Mouse (Mus musculus): ENCODE results near the gene H2-Q10. TPM values are rescaled to one million over a fixed set of nuclear protein-coding genes. Genes with fewer than 3 reads are reported as not detected.
"Not testable (repeated sequence)": the region's sequence is repeated elsewhere in the genome, so short reads cannot be mapped to it uniquely, and the experiment has no call there.

Gene H2-Q10
- polyA plus RNA-seq, 1 experiment from 2014 or later: 38.8 TPM

DNA sequence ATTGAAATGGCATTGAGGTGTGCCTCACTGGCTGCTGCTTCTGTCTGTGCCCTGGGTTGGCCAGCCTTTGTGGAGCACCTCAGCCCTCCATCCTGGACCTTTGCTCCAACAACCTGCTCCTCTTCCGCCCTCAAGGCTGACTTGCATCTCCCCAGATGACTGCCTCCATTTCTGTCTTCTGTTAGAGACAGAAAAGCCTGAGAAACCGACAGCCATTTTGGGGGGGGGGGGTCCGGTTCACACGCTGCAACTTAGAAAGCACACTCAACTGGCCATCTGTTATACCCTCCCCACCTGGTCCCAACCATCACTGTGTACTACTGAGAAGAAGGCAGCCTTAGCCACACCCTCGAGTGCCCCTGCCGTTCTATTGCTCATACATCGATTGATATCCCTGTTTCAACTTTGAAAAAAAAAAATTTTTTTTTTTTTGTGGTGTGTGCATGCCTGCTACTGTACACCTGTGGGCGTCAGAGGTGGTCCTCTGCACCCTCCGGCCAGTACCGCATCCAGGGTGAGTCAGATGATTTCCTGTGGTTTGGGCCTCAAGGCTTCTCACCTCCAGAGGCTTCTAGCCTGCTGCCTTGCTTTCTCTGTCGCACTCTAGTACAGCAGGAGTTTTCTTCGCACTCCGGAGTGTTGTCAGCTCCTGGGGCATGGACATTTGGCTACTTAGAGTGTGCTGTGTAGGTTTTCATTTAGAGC, 37.8 kb downstream of the H2-Q10 start:
- 33% methylated on average over 13 of the region's 13 CpGs for WGBS
- H3K9ac ChIP-seq: no peak overlapping the region

DNA sequence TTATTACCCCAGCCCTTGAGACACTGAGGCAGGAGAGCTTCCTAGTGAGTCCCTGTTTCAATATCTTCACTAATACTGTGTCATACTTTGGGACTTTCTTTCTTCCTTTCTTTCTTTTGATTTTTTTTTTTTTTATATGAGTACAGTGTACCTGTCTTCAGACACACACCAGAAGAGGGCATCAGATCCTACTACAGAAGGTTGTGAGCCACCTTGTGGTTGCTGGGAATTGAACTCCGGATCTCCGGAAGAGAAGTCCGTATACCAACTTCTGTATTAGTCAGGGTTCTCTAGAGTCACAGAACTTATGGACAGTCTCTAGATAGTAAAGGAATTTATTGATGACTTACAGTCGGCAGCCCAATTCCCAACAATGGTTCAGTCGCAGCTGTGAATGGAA, 38.4 kb downstream of the H2-Q10 start:
- not testable (repeated sequence) for H3K4me3 ChIP-seq (replicated peaks); H3K4me1 ChIP-seq (replicated peaks); H3K27ac ChIP-seq; ATAC-seq; H3K9ac ChIP-seq; H3K36me3 ChIP-seq; H3K9me3 ChIP-seq; H3K4me2 ChIP-seq (replicated peaks)
- peaks cover 10% of the 10 kb centered on the region; the same call in 1 of the 2 replicates for H3K27me3 ChIP-seq (replicated peaks)
- 56% methylated on average over 5 of the region's 5 CpGs for WGBS

More for the DNA sequence above, 37.8 kb downstream of the H2-Q10 start:
- ATAC-seq: no peak
- no peaks in the 10 kb centered on the region for H3K4me1 ChIP-seq (replicated peaks)
- no peak overlapping the region for H3K27ac ChIP-seq
- no peaks in the 10 kb centered on the region for H3K9me3 ChIP-seq
- H3K4me2 ChIP-seq (replicated peaks): no peak overlapping the region
- H3K36me3 ChIP-seq: no peaks in the 10 kb centered on the region
- no peak overlapping the region for H3K4me3 ChIP-seq (replicated peaks)
- H3K27me3 ChIP-seq (replicated peaks): peaks cover 10% of the 10 kb centered on the region; the same call in 1 of the 2 replicates

DNA sequence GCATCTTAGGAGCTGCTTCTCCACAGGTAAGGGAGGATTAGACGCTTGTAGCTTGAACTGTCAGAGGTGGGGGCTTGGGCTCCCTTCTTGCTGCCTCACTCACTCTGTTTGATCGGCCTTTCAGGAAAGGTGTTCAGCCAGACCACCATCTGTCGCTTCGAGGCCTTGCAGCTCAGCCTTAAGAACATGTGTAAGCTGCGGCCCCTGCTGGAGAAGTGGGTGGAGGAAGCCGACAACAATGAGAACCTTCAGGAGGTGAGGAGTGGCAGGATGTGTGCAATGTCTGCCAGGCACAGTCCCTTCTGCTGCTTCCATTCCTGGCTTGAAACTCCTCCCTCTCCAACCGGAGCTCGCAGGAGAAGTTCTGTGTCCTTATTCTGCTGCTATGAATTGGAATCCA, 39.4 kb downstream of the H2-Q10 start:
- Histone ChIP-seq H3K4me2 (replicated peaks) (no peak overlapping the region), H3K27ac (no peak overlapping the region), H3K27me3 (replicated peaks) (peaks cover 10% of the 10 kb centered on the region; the same call in 1 of the 2 replicates), H3K36me3 (no peaks in the 10 kb centered on the region), H3K4me1 (replicated peaks) (peaks cover under 1% of the 10 kb centered on the region), H3K4me3 (replicated peaks) (no peak overlapping the region), H3K9me3 (no peaks in the 10 kb centered on the region), H3K9ac (no peak overlapping the region)
- 22% methylated on average over 8 of the region's 8 CpGs for WGBS
- peak; percentile 59 for ATAC-seq

DNA sequence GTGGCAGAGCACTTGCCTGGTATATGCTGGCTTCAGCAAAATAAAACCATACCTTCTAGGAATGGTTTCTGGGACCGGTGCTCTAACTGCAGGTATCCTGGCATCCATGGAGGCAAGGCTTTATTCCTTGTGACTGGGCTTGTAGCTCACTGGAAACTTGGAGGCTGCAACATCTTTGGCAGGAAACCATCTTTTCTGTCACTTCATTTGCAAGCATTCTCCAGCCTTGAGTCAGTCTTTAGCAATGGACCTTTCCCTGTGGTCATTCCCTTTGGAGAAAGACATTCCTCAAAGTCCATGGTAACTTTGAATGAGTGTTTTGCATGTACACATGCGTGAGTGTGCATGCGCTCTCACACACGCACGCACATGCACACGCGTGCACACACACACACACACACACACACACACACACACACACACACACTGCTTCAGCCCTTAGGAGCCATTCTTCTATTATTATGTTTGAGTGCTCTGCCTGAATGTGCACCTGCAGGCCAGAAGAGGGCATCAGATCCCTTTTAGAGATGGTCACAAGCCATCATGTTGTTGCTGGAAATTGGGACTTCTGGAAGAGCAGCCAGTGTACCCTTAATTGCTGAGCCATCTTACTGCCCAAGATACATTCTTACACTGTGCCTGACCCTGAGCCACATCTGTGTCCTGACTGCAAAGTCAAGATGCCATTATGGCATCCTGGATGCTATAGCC, 43.2 kb downstream of the H2-Q10 start:
- no peak for ATAC-seq
- no peak overlapping the region for H3K27ac ChIP-seq
- H3K9ac ChIP-seq: no peak overlapping the region
- no peak overlapping the region for H3K4me3 ChIP-seq (replicated peaks)
- peaks cover 18% of the 10 kb centered on the region for H3K4me1 ChIP-seq (replicated peaks)
- H3K4me2 ChIP-seq (replicated peaks): no peak overlapping the region
- H3K36me3 ChIP-seq: no peaks in the 10 kb centered on the region
- H3K9me3 ChIP-seq: no peaks in the 10 kb centered on the region
- H3K27me3 ChIP-seq (replicated peaks): no peaks in the 10 kb centered on the region
- WGBS: 92% methylated on average over 7 of the region's 7 CpGs

DNA sequence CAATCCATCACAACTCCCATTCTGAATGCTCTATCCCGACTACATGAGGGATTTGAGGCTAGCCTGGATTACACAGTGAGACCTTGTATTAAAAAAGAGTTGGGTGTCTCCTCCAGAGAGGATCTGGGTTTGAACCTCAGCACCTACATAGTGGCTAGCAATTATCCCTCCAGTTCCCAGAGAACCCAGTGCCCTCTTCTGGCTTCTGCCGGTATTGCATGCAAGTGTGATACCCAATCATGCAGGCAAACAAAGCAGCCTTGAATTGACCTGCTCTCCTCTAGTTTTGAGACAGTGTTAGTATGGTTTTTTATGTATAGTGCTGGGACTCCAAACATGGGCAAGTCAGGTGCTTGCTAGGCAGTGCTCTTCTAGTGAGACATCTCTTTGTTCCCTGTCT, 44.0 kb downstream of the H2-Q10 start:
- WGBS: 25% methylated on average over 2 of the region's 2 CpGs
- no peaks in the 10 kb centered on the region for H3K9me3 ChIP-seq
- no peaks in the 10 kb centered on the region for H3K27me3 ChIP-seq (replicated peaks)
- no peaks in the 10 kb centered on the region for H3K36me3 ChIP-seq
- H3K4me2 ChIP-seq (replicated peaks): peak overlapping the region; percentile 87
- H3K4me3 ChIP-seq (replicated peaks): no peak overlapping the region
- H3K27ac ChIP-seq: no peak overlapping the region
- H3K4me1 ChIP-seq (replicated peaks): peaks cover 21% of the 10 kb centered on the region
- 0 out of 2 replicates have a peak overlapping the region, but pooled peaks have one; percentile 42 for H3K9ac ChIP-seq
- ATAC-seq: no peak

DNA sequence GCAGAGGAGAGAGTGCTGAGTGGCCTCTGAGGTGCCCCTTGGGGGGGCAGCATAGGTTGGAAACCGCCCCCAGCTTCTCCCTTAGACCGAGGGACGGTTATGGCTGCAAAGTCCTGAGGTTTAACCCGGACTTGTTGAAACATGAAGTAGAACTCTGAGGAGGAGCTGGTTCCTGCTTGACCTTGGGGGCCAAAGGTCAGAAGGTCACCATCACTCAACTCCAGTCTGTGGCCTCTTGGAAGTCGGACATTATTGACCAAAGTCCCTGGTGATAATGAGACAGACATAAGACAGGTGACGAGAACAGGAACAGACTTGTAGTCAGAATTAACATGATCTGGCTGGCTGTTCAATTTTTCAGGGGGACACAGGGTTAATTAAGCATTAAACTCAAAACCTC, 44.9 kb downstream of the H2-Q10 start:
- Histone ChIP-seq H3K9ac (peak overlapping the region; percentile 64), H3K4me3 (replicated peaks) (peak overlapping the region; percentile 58; the same call in 1 of the 2 replicates), H3K27ac (no peak overlapping the region), H3K4me1 (replicated peaks) (peaks cover 21% of the 10 kb centered on the region), H3K4me2 (replicated peaks) (peak overlapping the region; percentile 87), H3K36me3 (no peaks in the 10 kb centered on the region), H3K27me3 (replicated peaks) (no peaks in the 10 kb centered on the region), H3K9me3 (no peaks in the 10 kb centered on the region)
- WGBS: 49% methylated on average over 6 of the region's 6 CpGs
- ATAC-seq: no peak

DNA sequence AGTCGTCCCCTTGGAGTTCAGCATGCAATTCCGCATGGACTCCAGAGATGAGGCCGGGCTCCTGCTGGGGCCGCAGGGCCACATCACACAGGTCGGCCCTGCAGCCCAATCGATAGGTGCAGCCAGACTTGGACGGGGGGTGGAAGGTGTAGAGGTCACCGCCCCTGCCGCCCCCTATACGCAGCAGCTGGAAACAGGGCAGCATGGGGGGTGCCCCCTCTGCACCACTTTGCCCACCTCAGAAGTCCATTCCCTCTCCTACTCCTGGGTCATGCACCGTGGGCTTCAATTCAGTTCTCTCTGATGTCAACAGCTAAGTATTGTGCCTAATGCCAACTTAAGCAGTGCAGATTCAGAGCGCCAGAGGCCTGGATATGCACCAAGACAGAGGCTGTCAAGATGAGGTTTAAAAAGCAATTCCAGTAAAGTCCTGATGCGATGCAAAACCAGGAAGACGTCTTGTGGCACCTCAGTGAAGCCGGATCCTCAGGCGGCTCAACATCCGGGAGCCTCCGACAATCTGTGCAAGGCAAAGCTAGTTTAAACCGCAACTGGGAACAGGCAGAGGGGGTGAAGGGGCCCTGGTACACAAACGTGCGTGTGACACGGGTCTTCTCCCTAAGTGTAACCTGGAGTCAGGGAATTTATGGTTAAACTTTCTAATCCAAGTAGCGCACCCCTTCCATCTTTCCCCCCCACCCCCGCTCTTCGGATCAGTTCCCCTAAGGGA, 46.2 kb downstream of the H2-Q10 start:
- no peaks in the 10 kb centered on the region for H3K36me3 ChIP-seq
- H3K9me3 ChIP-seq: no peaks in the 10 kb centered on the region
- H3K4me1 ChIP-seq (replicated peaks): peaks cover 21% of the 10 kb centered on the region
- H3K9ac ChIP-seq: peak overlapping the region; percentile 64
- ATAC-seq: peak; percentile 41
- peak overlapping the region; percentile 87 for H3K4me2 ChIP-seq (replicated peaks)
- no peaks in the 10 kb centered on the region for H3K27me3 ChIP-seq (replicated peaks)
- H3K4me3 ChIP-seq (replicated peaks): peak overlapping the region; percentile 58
- WGBS: 5% methylated on average over 25 of the region's 25 CpGs
- H3K27ac ChIP-seq: peak overlapping the region; percentile 10; the same call in 1 of the 2 replicates

DNA sequence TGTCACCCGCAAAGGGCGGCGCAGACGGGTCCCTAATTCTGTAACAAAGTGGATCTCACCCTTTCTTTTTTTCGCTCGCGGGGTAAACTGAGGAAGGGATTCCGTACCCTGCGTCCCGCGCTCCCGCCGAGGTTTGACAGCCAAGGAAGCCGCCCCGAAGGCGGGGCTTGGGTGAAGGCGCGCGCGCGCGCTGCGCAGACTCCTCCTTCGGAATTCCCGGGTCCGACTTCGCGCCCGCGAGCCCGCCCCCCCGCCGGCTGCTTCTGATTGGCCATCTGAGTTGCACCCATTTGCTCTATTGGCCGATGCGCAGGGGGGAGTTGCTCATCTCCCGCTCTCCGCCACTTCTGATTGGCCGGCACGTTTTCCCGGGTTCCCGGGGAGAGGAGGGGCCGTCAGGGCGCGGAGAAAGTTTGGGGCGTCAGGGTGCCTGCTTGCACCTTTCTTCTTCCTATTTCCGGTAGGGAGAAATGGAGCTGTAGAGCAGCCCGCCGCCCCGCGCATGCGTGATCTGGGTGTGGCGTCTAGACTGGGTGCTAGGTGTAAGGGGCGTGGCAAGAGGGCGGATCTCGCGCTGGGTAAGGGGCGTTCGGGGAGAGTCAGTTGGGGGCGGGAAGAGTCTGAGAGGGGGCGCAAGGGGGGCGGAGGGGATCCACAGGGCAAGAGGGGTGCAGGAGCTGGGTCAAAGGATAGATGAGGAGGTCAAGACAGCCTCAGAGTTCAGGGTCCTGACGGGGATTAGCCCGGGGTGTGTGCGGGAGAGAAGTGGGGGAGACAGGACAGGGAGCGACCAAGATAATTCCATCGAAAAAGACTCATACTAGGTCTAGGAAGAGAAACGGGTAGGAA, 47.0 kb downstream of the H2-Q10 start, which contains the start of the genes Tcf19 and Cchcr1:
Tcf19 (minus strand) TSS at position 173 of the 849 bp plus-strand sequence.
Cchcr1 (plus strand) TSS at position 449 of the 849 bp plus-strand sequence.
- peak; percentile 98 for ATAC-seq
- under 1% methylated on average over 66 of the region's 67 CpGs for WGBS
- H3K4me1 ChIP-seq (replicated peaks): peaks cover 21% of the 10 kb centered on the region

DNA sequence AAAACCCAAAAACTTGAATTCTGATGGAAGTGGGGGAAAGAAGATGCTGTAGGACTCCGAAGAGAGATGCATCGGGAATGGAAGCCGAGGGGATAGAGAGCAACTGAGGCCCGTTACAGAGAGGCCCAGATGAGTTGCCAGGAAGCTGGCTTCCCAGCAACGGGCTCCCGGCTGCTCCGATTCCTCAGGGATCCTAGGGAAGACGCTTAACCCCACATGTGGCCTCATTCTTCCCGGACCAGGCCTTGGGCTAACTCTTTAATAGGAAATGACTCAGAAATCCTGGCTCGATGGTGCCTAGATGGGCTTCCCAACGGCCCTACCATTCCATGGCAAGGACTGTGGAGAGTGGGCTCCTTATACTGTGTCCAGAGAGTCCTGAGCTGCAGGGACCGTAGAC, 47.6 kb downstream of the H2-Q10 start:
- no peak overlapping the region for H3K27ac ChIP-seq
- peaks cover 21% of the 10 kb centered on the region for H3K4me1 ChIP-seq (replicated peaks)
- H3K4me3 ChIP-seq (replicated peaks): peak overlapping the region; percentile 58
- H3K27me3 ChIP-seq (replicated peaks): no peaks in the 10 kb centered on the region
- ATAC-seq: no peak
- H3K9ac ChIP-seq: peak overlapping the region; percentile 57
- no peaks in the 10 kb centered on the region for H3K36me3 ChIP-seq
- peak overlapping the region; percentile 87 for H3K4me2 ChIP-seq (replicated peaks)
- WGBS: 6% methylated on average over 12 of the region's 12 CpGs
- H3K9me3 ChIP-seq: no peaks in the 10 kb centered on the region

More for the DNA sequence above, 47.0 kb downstream of the H2-Q10 start, which contains the start of the genes Tcf19 and Cchcr1:
- H3K4me2 ChIP-seq (replicated peaks): peak within 1 kb of the TSS; percentile 87
- H3K27me3 ChIP-seq (replicated peaks): no peaks in the 10 kb centered on the region
- no peaks in the 10 kb centered on the region for H3K36me3 ChIP-seq
- H3K27ac ChIP-seq: peak within 1 kb of the TSS; percentile 65; the same call in 1 of the 2 replicates
- H3K4me3 ChIP-seq (replicated peaks): peak within 1 kb of the TSS; percentile 58
- no peaks in the 10 kb centered on the region for H3K9me3 ChIP-seq
- peak within 1 kb of the TSS; percentile 64 for H3K9ac ChIP-seq

Measured in intestine, embryonic 15.5 days (tissue).